In genomic region chr16:93078909-93079308, GRCm38 (mm10) we compare ENCODE assay signal across 11 mouse cellular contexts.
DNase-seq lines count a peak whose midpoint lies in the region; ATAC-seq and TF ChIP-seq lines count a peak whose summit lies in the region.
"Had no signal": no experiment of that assay in that cellular context is flagged by ENCODE, and none has a peak within 500 bp of the region (broad histone marks: within the 10 kb centered on the region; RNA-seq: fewer than 3 reads in every experiment).

No protein-coding gene starts in this region.

- no peaks in the 10 kb centered on the region for H3K36me3 ChIP-seq in intestine, embryonic 14.5 days (ENCODE audit: control insufficient read depth, insufficient read depth, low read length)
- no peaks in the 10 kb centered on the region for H3K36me3 ChIP-seq in intestine, postnatal 0 days (ENCODE audit: control insufficient read depth, insufficient read depth)
- H3K36me3 ChIP-seq in embryonic facial prominence, embryonic 10.5 days (replicated peaks): no peaks in the 10 kb centered on the region
- H3K36me3 ChIP-seq in forebrain, embryonic 10.5 days (replicated peaks): no peaks in the 10 kb centered on the region
- no peaks in the 10 kb centered on the region for H3K36me3 ChIP-seq in limb, embryonic 11.5 days (ENCODE audit: control insufficient read depth, insufficient read depth, low read length)

- no peak overlapping the region for H3K9ac ChIP-seq in intestine, embryonic 14.5 days (ENCODE audit: low read length)
- H3K9ac ChIP-seq in intestine, postnatal 0 days (ENCODE audit: low read depth, low read length): no peak overlapping the region
- H3K9ac ChIP-seq in limb, embryonic 11.5 days (ENCODE audit: low read length): no peak overlapping the region

- no peak for DNase-seq in intestine, embryonic 14.5 days (ENCODE audit: low spot score)
- no peak for DNase-seq in embryonic facial prominence, embryonic 10.5 days (ENCODE audit: low spot score)
- no peak for DNase-seq in forebrain, embryonic 10.5 days (ENCODE audit: extremely low spot score, low spot score)
- DNase-seq in limb, embryonic 11.5 days (ENCODE audit: low spot score): no peak
- no peak for DNase-seq in embryo, embryonic 9.5 days (ENCODE audit: extremely low spot score)
- no peak for DNase-seq in right cerebral cortex, postnatal 10 days (ENCODE audit: low spot score in 2 of 2)
- DNase-seq in urinary bladder, postnatal 10 days (ENCODE audit: low spot score): no peak
- DNase-seq: cerebellum, postnatal 10 days; lung, postnatal 36 days; thymus, postnatal 25 days had no signal

- no peak for ATAC-seq in intestine, embryonic 14.5 days (replicated peaks; ENCODE audit: low FRiP score, low TSS enrichment, low read depth)
- ATAC-seq in intestine, postnatal 0 days: no peak
- no peak for ATAC-seq in limb, embryonic 11.5 days (ENCODE audit: insufficient number of reproducible peaks, low FRiP score, low TSS enrichment, low read depth)

- WGBS in intestine, embryonic 14.5 days: 75% methylated on average over 3 of the region's 3 CpGs
- 79% methylated on average over 3 of the region's 3 CpGs for WGBS in intestine, postnatal 0 days
- 73% methylated on average over 3 of the region's 3 CpGs for WGBS in embryonic facial prominence, embryonic 10.5 days
- WGBS in forebrain, embryonic 10.5 days: 77% methylated on average over 3 of the region's 3 CpGs
- 82% methylated on average over 3 of the region's 3 CpGs for WGBS in limb, embryonic 11.5 days

- H3K4me3 ChIP-seq in intestine, embryonic 14.5 days (ENCODE audit: low read depth, low read length): no peak overlapping the region
- H3K4me3 ChIP-seq in intestine, postnatal 0 days (ENCODE audit: low read depth, low read length): no peak overlapping the region
- H3K4me3 ChIP-seq in embryonic facial prominence, embryonic 10.5 days: no peak overlapping the region
- no peak overlapping the region for H3K4me3 ChIP-seq in forebrain, embryonic 10.5 days
- no peak overlapping the region for H3K4me3 ChIP-seq in limb, embryonic 11.5 days (ENCODE audit: low read depth, low read length)

- H3K27ac ChIP-seq in intestine, embryonic 14.5 days (ENCODE audit: low read depth): no peak overlapping the region
- H3K27ac ChIP-seq in intestine, postnatal 0 days (ENCODE audit: low read depth, low read length): no peak overlapping the region
- H3K27ac ChIP-seq in embryonic facial prominence, embryonic 10.5 days (replicated peaks): peak overlapping the region; percentile 35
- H3K27ac ChIP-seq in forebrain, embryonic 10.5 days: peak overlapping the region; percentile 68
- no peak overlapping the region for H3K27ac ChIP-seq in limb, embryonic 11.5 days (replicated peaks; ENCODE audit: low read depth, low read length)

- H3K9me3 ChIP-seq in intestine, embryonic 14.5 days (ENCODE audit: control insufficient read depth, low read length): 0 out of 2 replicates have a peak, but pooled peaks cover 4% of the 10 kb centered on the region
- no peaks in the 10 kb centered on the region for H3K9me3 ChIP-seq in intestine, postnatal 0 days (ENCODE audit: control insufficient read depth)
- H3K9me3 ChIP-seq in embryonic facial prominence, embryonic 10.5 days: no peaks in the 10 kb centered on the region
- no peaks in the 10 kb centered on the region; the same call in 1 of the 2 replicates for H3K9me3 ChIP-seq in forebrain, embryonic 10.5 days
- no peaks in the 10 kb centered on the region for H3K9me3 ChIP-seq in limb, embryonic 11.5 days (ENCODE audit: control insufficient read depth, low read length)

- peaks cover 16% of the 10 kb centered on the region for H3K4me1 ChIP-seq in intestine, embryonic 14.5 days (replicated peaks; ENCODE audit: control insufficient read depth, insufficient read depth, low read length)
- 0 out of 2 replicates have a peak, but pooled peaks cover 3% of the 10 kb centered on the region for H3K4me1 ChIP-seq in intestine, postnatal 0 days (replicated peaks; ENCODE audit: control insufficient read depth, insufficient read depth, low read length)
- peaks cover 16% of the 10 kb centered on the region for H3K4me1 ChIP-seq in embryonic facial prominence, embryonic 10.5 days
- peaks cover 20% of the 10 kb centered on the region for H3K4me1 ChIP-seq in forebrain, embryonic 10.5 days
- H3K4me1 ChIP-seq in limb, embryonic 11.5 days (ENCODE audit: control insufficient read depth, insufficient read depth, low read length): 0 out of 2 replicates have a peak, but pooled peaks cover 10% of the 10 kb centered on the region

- H3K4me2 ChIP-seq in intestine, embryonic 14.5 days (ENCODE audit: low read length): peak overlapping the region; percentile 43
- H3K4me2 ChIP-seq in intestine, postnatal 0 days (replicated peaks; ENCODE audit: low read depth): no peak overlapping the region
- 0 out of 2 replicates have a peak overlapping the region, but pooled peaks have one; percentile 25 for H3K4me2 ChIP-seq in limb, embryonic 11.5 days (ENCODE audit: low read depth, severe bottlenecking)

- H3K27me3 ChIP-seq in intestine, embryonic 14.5 days (replicated peaks; ENCODE audit: control insufficient read depth, insufficient read depth, low read length): no peaks in the 10 kb centered on the region
- no peaks in the 10 kb centered on the region for H3K27me3 ChIP-seq in intestine, postnatal 0 days (replicated peaks; ENCODE audit: control insufficient read depth, insufficient read depth, low read length)
- H3K27me3 ChIP-seq in embryonic facial prominence, embryonic 10.5 days (replicated peaks; ENCODE audit: low read depth, poor library complexity, severe bottlenecking): peaks cover 16% of the 10 kb centered on the region; the same call in 1 of the 2 replicates
- H3K27me3 ChIP-seq in forebrain, embryonic 10.5 days (ENCODE audit: poor library complexity, severe bottlenecking): peaks cover 15% of the 10 kb centered on the region; the same call in 1 of the 2 replicates
- H3K27me3 ChIP-seq in limb, embryonic 11.5 days (ENCODE audit: control insufficient read depth, insufficient read depth, low read length): no peaks in the 10 kb centered on the region

- TF ChIP-seq CTCF in intestine, postnatal 0 days (IDR thresholded peaks at IDR 0.05; ENCODE audit: low read depth): no peak

Comparison
In these comparisons a context has a peak if more than half of its experiments do, and no peak if none do; other contexts are left out.
1. H3K27ac ChIP-seq: peak in embryonic facial prominence, embryonic 10.5 days (single experiment) and forebrain, embryonic 10.5 days (single experiment); none in intestine, embryonic 14.5 days (single experiment), intestine, postnatal 0 days (single experiment) and limb, embryonic 11.5 days (single experiment).